Mouse (Mus musculus) embryo, embryonic 10 days (tissue): ENCODE measurements around the gene Gm10318.

ENCODE experiments used
- DNase-seq: peaks from one replicate; pipeline ENCODE4 v3.0.0-alpha.2; 2015; ENCODE audit warnings: low spot score

Gm10318 gene

GRCm38 (mm10) chr10:77852559-77852958 is at the start of gene Gm10318:
TSS of gene Gm10318 (plus strand) at chr10:77852859.
- no peak for DNase-seq

DNA sequence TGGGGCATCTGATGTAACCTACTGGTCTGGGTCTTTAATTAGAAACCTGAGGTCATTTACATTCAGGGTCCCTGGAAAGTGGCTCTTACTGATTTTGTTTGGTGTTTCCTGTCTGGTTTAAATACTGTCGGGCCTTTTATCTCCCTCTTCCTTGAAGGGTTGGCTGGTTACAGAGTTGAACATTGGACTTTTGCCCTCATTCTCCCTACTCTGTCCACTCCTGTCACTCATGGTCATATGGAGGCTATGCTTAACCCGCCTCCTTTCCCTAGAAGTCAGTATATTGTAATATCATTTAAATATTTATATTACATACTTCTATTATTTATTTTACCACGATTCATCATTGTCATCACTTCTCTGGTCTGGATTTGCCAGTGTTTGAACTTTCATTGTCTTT is 48.6 kb upstream of the Gm10318 start:
- no peak for DNase-seq

DNA sequence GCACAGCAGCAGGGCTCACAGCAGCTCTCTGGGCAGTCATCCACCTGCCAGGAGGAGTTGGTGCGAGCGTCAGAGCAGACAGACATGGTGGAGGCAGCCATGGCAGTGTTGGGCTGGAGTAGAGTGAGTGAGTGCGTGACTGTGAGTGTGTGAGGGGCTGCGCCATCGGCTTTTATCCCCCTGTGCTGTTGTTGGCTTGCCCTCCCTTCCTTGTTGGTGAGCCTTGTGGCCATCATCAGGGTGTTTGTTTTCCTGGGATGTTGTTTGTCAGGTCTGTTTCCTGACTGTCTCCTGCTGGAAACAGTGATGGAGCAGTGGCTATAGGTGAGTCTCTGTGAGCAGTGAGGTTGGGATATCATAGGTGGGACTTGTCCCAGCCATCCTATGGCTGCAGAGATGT is 40.9 kb upstream of the Gm10318 start, which contains the start of gene Gm9507:
TSS of gene Gm9507 (minus strand) at position 101 of the 400 bp plus-strand sequence.
- no peak for DNase-seq

GRCm38 (mm10) chr10:77814382-77814781 is 38.3 kb upstream of the Gm10318 start, which contains the start of gene Gm2696:
TSS of gene Gm2696 (plus strand) at chr10:77814682.
- no peak for DNase-seq

DNA sequence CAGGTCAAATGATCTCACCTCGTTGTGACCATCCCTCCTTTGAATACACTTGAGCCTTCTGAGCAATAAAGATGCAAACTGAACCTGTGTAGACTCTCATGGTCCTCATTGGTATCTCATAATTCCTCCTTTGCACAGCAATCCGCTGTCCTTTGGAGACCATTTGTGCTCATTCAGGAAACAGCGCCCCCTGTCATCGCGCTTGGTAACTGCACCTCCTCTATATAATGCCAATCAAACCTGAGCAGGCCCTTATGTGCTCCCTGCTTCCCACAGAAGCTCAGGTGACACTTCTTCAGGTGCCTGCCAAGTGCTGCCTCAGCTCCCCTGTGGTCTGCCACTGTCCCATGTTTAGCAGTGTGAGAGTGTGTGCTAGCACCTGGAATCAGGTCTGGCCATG is 37.1 kb upstream of the Gm10318 start:
- DNase-seq: peak; percentile 51

- DNase-seq: no peak
Observed at GRCm38 (mm10) chr10:77818523-77818922, 34.1 kb upstream of the Gm10318 start.

- DNase-seq: no peak
Observed at GRCm38 (mm10) chr10:77819203-77819602, 33.5 kb upstream of the Gm10318 start.

- DNase-seq: no peak
Observed at GRCm38 (mm10) chr10:77826951-77827350, 25.7 kb upstream of the Gm10318 start, which contains the start of gene Krtap10-4. TSS of gene Krtap10-4 (minus strand) at chr10:77827095.

DNA sequence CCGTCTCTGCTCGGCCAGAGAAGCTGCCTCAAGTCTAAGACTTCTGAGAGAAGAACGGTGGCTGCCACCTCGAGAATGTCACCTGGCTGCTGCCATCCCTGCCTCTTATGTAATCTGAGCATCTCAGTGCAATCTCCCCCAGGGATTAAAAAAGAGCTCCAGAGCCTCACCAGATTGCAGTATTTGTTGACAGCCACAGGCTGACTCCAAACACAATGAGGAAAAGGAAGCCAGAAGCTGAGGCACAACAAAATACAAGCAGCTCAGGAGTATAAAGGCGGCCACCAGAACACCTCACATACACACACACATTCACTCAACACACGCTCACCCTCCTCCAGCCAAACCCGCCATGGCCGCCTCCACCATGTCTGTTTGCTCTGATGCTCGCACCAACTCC is 17.0 kb upstream of the Gm10318 start, which contains the start of gene Krtap10-10:
TSS of gene Krtap10-10 (plus strand) at position 301 of the 400 bp plus-strand sequence.
- no peak for DNase-seq

DNA sequence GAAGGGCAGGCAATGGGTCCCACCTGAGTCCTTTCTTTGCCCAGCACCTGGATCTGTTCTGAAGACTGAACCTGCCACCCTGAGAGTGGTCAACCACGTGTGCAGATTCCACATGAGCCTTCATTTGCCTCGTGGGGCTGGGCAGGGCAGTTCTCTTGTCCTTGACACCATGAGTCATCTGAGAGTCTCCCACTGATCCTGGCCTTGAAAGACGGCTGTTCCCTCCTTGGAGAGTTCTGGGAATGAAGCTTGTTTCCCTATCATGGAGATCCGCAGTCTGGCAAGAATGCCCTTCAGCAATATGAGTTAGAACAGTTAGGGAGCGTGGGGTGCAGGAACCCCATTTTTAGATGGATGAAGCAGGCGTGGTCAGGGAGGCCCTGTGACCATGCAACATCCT is 13.7 kb upstream of the Gm10318 start:
- no peak for DNase-seq

DNA sequence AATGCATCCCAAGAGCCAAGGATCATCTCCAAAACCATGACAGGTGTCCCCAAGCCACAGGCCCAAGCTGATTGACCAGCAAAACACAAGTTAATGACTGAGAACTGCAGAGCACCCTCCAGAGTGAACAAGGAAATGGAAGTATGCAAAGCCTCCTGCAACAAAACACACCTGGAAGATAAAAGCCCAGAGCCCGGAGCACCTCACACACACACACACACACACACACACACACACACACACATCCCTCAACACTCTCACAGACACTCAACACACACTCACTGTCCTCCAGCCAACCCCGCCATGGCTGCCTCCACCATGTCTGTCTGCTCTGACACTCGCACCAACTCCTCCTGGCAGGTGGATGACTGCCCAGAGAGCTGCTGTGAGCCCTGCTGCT is 6.2 kb upstream of the Gm10318 start, which contains the start of gene Gm36176:
TSS of gene Gm36176 (plus strand) at position 301 of the 400 bp plus-strand sequence.
- no peak for DNase-seq

- no peak for DNase-seq
Observed at GRCm38 (mm10) chr10:77846961-77847360, 5.7 kb upstream of the Gm10318 start.

GRCm38 (mm10) chr10:77847538-77847937 is 5.1 kb upstream of the Gm10318 start:
- no peak for DNase-seq

DNA sequence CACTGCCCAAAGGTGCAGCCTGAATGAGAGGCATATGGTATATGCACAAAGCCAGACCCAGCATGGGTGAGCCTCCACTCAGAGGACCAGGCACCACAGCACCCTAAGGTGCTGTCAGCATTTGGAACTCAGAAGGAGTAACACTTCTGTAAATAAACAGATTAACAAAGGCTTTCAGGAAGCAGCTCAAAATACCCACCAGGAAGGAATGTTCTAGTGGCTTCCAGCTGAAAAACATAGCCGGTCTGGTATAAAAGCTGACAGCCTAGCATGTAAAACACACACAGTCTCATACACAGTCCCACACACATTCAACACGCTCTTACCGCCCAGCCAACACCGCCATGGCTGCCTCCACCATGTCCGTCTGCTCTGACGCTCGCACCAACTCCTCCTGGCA is 9.0 kb downstream of the Gm10318 start, which contains the start of gene Gm3285:
TSS of gene Gm3285 (plus strand) at position 301 of the 400 bp plus-strand sequence.
- DNase-seq: no peak

- DNase-seq: peak; percentile 80
Observed at GRCm38 (mm10) chr10:77864067-77864761, 11.6 kb downstream of the Gm10318 start.

DNA sequence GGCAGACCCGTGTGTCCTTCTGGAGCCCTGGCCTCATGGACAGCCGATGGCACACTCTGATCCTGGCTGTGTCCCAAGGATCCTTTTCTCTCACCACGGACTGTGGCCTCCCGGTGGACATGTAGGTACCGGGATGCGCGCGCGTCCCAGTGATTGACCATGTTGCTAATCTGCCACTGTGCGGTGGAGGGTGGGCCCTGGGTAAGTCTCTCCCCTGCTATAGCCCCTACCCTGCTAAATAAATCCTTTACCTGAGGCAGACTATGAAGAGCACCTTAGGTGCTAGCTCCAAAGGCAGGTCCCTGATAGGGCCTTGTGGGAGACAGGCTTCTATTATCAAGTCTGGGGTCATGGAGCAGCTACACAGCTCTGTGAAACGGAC is 12.1 kb downstream of the Gm10318 start:
- DNase-seq: no peak

GRCm38 (mm10) chr10:77867546-77867945 is 14.9 kb downstream of the Gm10318 start:
- no peak for DNase-seq

GRCm38 (mm10) chr10:77869651-77870050 is 17.0 kb downstream of the Gm10318 start:
- DNase-seq: no peak

DNA sequence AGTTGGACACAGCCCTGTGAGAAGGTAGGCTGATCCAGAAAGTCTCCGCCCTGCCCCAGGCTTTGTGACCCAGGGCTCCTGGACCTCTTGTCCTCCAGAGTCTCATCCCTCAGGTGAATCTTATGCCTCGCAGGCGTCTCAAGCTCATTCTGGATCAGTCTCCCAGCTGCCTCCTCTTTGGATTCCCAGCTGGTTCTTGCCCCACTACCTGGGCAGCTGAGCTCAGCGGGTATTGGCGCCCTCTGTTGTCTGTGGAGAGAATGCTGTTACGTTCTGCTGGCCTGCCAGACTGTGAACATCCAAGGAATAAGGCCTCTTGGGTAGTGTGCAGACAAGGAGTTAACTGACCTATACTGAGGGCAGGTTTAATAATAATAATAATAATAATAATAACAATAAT is 26.3 kb downstream of the Gm10318 start:
- peak; percentile 39 for DNase-seq

- no peak for DNase-seq
Observed at GRCm38 (mm10) chr10:77880305-77880704, 27.6 kb downstream of the Gm10318 start.

DNA sequence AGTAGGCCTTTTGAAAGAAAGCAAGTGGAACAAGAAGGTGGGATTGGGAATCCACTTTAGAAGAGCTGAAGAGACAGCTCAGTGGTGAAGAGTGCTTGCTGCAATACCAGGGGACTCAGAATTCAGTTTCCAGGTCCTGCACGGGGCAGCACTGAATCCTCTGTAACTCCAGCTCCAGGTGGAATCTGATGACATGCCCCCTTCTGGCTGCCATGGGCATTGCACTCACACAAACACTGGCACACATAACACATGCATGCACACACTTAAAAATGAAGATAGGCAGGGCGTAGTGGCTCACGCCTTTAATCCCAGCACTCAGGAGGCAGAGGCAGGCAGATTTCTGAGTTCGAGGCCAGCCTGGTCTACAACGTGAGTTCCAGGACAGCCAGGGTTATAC is 29.9 kb downstream of the Gm10318 start:
- peak; percentile 7 for DNase-seq

DNA sequence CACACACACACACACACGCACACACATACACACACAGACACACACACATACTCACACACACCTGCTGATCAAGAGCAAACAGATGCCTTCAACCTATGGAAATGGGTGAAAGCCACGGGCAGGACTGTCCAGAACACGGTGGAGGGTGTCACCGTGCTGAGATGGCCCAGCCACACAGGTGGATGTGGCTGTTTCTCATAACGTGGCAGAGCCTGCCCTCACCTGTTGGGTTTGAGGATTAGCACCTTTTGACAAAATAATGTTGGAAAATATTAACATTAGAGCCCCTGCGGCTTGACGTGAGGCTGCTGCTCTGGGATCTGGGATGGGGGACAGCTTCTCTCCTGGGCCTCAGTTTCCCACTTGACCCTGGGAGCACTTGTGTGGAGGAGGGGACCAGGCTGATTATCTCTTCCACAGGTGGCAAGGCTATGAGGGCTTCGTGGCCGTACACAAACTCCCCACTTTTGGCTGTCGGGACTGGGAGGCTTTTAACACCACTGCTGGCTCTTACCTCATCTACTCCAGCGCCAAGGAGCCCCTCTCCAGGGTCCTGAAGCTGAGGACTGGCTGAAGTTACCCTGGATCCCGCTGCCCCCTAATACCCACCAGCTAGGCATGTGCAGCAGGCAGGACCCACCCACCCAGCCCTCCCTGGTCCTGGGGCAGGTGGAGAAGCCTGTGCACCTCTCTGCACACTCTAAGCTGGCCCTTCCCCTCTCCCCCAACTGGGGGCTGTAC is 33.5 kb downstream of the Gm10318 start:
- DNase-seq: peak; percentile 13

- no peak for DNase-seq
Observed at GRCm38 (mm10) chr10:77890987-77891565, 38.4 kb downstream of the Gm10318 start.
